Mouse (Mus musculus) hindbrain, postnatal 0 days (tissue): ENCODE measurements at regions not wholly inside any gene's neighbourhood (a gene's known extent, or its start where the extent isn't known, plus 50 kb on each side); places are given as distances from the start of the nearest gene placed in this dataset.

Experiments
- ATAC-seq: fragments of 200-750 bp; cut with Nextera tagmentation; 2 replicates; pipeline ENCODE4 v1.8.0; 2017; ENCODE audit warnings: mild to moderate bottlenecking, moderate TSS enrichment, moderate library complexity
- DNase-seq: peaks from one replicate; pipeline ENCODE4 v3.0.0-alpha.2; 2015; ENCODE audit warnings: low spot score
- H3K27ac ChIP-seq: fragments of 300-500 bp; sonication (generic); 2 replicates; pipeline ENCODE4 v1.5.1; 2014; ENCODE audit warnings: mild to moderate bottlenecking
- H3K27me3 ChIP-seq: fragments of 300-500 bp; sonication (generic); 2 replicates; pipeline ENCODE4 v1.6.1; 2014; ENCODE audit warnings: low read length, mixed read lengths; ENCODE audit not compliant: insufficient read depth
- H3K36me3 ChIP-seq: fragments of 300-500 bp; sonication (generic); 2 replicates; pipeline ENCODE4 v1.6.1; 2014; ENCODE audit warnings: low read length, mixed read lengths; ENCODE audit not compliant: insufficient read depth
- H3K4me1 ChIP-seq: fragments of 300-500 bp; sonication (generic); 2 replicates; pipeline ENCODE4 v1.6.1; 2014; ENCODE audit warnings: antibody characterized with exemption, low read length, mixed read lengths; ENCODE audit not compliant: insufficient read depth
- H3K4me2 ChIP-seq: fragments of 300-500 bp; sonication (generic); 2 replicates; pipeline ENCODE4 v1.6.1; 2014; ENCODE audit warnings: low read depth, mild to moderate bottlenecking, low read length, moderate library complexity, mixed read lengths
- H3K4me3 ChIP-seq: fragments of 300-500 bp; sonication (generic); 2 replicates; pipeline ENCODE4 v1.5.1; 2014; ENCODE audit warnings: low read length
- H3K9ac ChIP-seq: fragments of 300-500 bp; sonication (generic); replicated peaks from 2 replicates; pipeline ENCODE4 v1.6.1; 2014; ENCODE audit warnings: mild to moderate bottlenecking, low read length, moderate library complexity, mixed read lengths
- H3K9me3 ChIP-seq: fragments of 300-500 bp; sonication (generic); 2 replicates; pipeline ENCODE4 v1.6.1; 2016; ENCODE audit warnings: low read length, mixed read lengths
- CTCF ChIP-seq: IDR thresholded peaks from 2 replicates; pipeline ENCODE4 v1.5.1; 2016; ENCODE audit warnings: antibody characterized with exemption, control low read depth, low read depth
- WGBS: fragments of 180-500 bp; shearing (Covaris S2); extraction: QIAGEN DNeasy Blood & Tissue Kit; methylation state at CpG from one replicate; pipeline ENCODE4 v1.1.7; 2014; 5-methylcytosine and 5-hydroxymethylcytosine counted together

DNA sequence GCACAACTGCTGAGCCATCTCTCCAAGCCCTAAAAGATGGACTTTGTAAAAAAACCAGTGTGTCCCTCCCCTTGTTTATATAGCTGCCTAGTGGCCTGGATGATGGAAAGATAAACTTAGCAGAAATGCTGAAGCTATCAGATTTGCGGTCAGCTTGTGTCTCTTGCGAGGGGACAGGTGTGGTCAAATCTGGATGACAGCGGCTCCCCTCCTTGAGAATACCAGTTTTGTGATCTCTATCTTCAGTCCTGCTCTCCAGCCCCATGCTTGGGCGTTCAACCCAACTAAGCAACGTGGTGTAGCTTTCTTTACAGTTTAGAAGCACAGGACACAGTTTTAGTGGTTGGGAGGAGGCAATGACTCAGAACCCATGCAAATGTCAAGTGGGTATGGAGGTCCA, 274.7 kb downstream of the Hhipl2 start:
- Histone ChIP-seq H3K9me3 (no peaks in the 10 kb centered on the region), H3K4me2 (no peak overlapping the region), H3K27me3 (no peaks in the 10 kb centered on the region), H3K4me1 (no peaks in the 10 kb centered on the region), H3K27ac (no peak overlapping the region), H3K9ac (no peak overlapping the region), H3K36me3 (no peaks in the 10 kb centered on the region), H3K4me3 (no peak overlapping the region)
- ATAC-seq (no peak), DNase-seq (no peak)
- TF ChIP-seq CTCF, result no peak
- WGBS, result 92% methylated on average over 5 of the region's 5 CpGs

- Histone ChIP-seq H3K4me3 (no peak overlapping the region), H3K4me2 (no peak overlapping the region), H3K27me3 (no peaks in the 10 kb centered on the region), H3K9me3 (no peaks in the 10 kb centered on the region), H3K27ac (no peak overlapping the region), H3K9ac (no peak overlapping the region), H3K36me3 (no peaks in the 10 kb centered on the region), H3K4me1 (no peaks in the 10 kb centered on the region)
- WGBS, result 83% methylated on average over 11 of the region's 11 CpGs
- ATAC-seq, result no peak
- TF ChIP-seq CTCF, result no peak; the same call in 1 of the 2 replicates
- DNase-seq, result no peak
These were observed 281.3 kb downstream of the Hhipl2 start for GRCm38 (mm10) chr1:183699284-183699683.

- no peak for TF ChIP-seq CTCF
- H3K4me1 ChIP-seq, result no peaks in the 10 kb centered on the region
- no peaks in the 10 kb centered on the region for H3K9me3 ChIP-seq
- H3K9ac ChIP-seq, result no peak overlapping the region
- no peak for DNase-seq
- H3K4me3 ChIP-seq, result no peak overlapping the region
- 84% methylated on average over 2 of the region's 2 CpGs for WGBS
- no peaks in the 10 kb centered on the region for H3K27me3 ChIP-seq
- no peak overlapping the region for H3K27ac ChIP-seq
- H3K36me3 ChIP-seq, result no peaks in the 10 kb centered on the region
- ATAC-seq, result no peak
- H3K4me2 ChIP-seq, result no peak overlapping the region
These were observed 284.9 kb downstream of the Hhipl2 start for GRCm38 (mm10) chr1:183702888-183703287.

DNA sequence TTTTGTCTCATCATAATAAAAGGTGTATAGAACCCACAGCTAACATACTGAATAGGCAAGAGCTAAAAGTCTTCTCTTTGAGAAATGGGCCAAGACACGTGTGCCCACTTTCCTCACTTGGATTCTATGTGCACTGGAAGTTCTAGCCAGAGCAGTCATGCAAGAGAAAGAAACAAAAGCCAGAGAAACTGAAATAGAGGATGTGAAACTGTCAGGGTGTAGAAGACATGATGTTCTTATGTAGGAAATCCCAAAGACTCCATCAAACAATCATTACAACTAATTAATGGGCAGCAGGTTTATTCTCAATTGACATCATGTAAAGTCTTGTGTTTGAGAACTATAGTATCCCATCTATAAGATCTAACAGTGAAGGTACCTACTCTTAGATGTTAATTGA, 294.9 kb downstream of the Hhipl2 start:
- Histone ChIP-seq H3K4me2 (no peak overlapping the region), H3K4me1 (no peaks in the 10 kb centered on the region), H3K9ac (no peak overlapping the region), H3K36me3 (no peaks in the 10 kb centered on the region), H3K27me3 (no peaks in the 10 kb centered on the region), H3K27ac (no peak overlapping the region), H3K4me3 (no peak overlapping the region), H3K9me3 (no peaks in the 10 kb centered on the region)
- WGBS, result 78% methylated on average over 1 of the region's 1 CpGs
- DNase-seq (no peak), ATAC-seq (no peak)
- no peak for TF ChIP-seq CTCF

- no peak overlapping the region for H3K4me3 ChIP-seq
- no peak for TF ChIP-seq CTCF
- H3K9me3 ChIP-seq, result no peaks in the 10 kb centered on the region
- no peaks in the 10 kb centered on the region for H3K36me3 ChIP-seq
- H3K27ac ChIP-seq, result no peak overlapping the region
- H3K4me1 ChIP-seq, result no peaks in the 10 kb centered on the region
- ATAC-seq, result peak; percentile 53; the same call in 1 of the 2 replicates
- DNase-seq, result no peak
- 56% methylated on average over 1 of the region's 1 CpGs for WGBS
- no peaks in the 10 kb centered on the region for H3K27me3 ChIP-seq
- H3K4me2 ChIP-seq, result no peak overlapping the region
- H3K9ac ChIP-seq, result no peak overlapping the region
These were observed 296.0 kb upstream of the Dusp10 start for GRCm38 (mm10) chr1:183717060-183717459.

GRCm38 (mm10) chr1:183749126-183749525, 264.0 kb upstream of the Dusp10 start:
- DNase-seq, result peak; percentile 18
- H3K9me3 ChIP-seq, result no peaks in the 10 kb centered on the region
- H3K4me2 ChIP-seq, result no peak overlapping the region
- no peak overlapping the region for H3K9ac ChIP-seq
- no peak overlapping the region for H3K27ac ChIP-seq
- H3K4me1 ChIP-seq, result no peaks in the 10 kb centered on the region
- no peak for ATAC-seq
- H3K36me3 ChIP-seq, result no peaks in the 10 kb centered on the region
- no peaks in the 10 kb centered on the region for H3K27me3 ChIP-seq
- WGBS, result 70% methylated on average over 2 of the region's 2 CpGs
- no peak overlapping the region for H3K4me3 ChIP-seq
- peak; percentile 42 for TF ChIP-seq CTCF

DNA sequence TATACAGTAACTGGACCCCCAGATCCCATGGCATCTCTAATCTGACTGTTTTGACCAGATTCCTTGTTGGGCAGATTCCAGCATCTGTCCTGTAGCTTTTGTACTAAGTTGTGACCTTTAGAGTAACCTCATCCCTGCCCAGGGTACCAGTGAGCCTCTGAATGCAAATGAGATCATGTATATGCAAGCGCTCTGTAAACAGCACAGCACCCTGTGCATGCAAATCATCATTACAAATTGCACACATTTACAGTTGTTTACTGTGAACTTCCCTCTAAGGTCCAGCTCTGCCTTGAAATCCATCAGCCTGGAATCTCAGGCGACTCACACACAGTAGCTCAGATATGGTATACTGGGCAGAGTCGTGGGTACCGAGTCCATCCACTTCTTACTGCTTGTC, 258.6 kb upstream of the Dusp10 start:
- Histone ChIP-seq H3K36me3 (no peaks in the 10 kb centered on the region), H3K4me3 (no peak overlapping the region), H3K27ac (no peak overlapping the region), H3K4me1 (no peaks in the 10 kb centered on the region), H3K4me2 (no peak overlapping the region), H3K9me3 (no peaks in the 10 kb centered on the region), H3K27me3 (no peaks in the 10 kb centered on the region), H3K9ac (no peak overlapping the region)
- no peak for DNase-seq
- 58% methylated on average over 4 of the region's 4 CpGs for whole genome bisulfite sequencing
- no peak for TF ChIP-seq CTCF
- ATAC-seq, result no peak
